Mouse (Mus musculus): ENCODE measurements at regions not wholly inside any gene's neighbourhood (a gene's known extent, or its start where the extent isn't known, plus 50 kb on each side); places are given as distances from the start of the nearest gene placed in this dataset.
A peak's percentile ranks its signal among the peaks of the same experiment; 100 is the strongest.

- peak; percentile 10 to 13 for DNase-seq
Observed at GRCm38 (mm10) chr4:89396020-89396419, 85.2 kb upstream of the Cdkn2b start.

GRCm38 (mm10) chr4:89395336-89395735 lies 84.5 kb upstream of the Cdkn2b start:
- no peak for DNase-seq

GRCm38 (mm10) chr4:89393251-89393711 lies 82.4 kb upstream of the Cdkn2b start:
- DNase-seq, result no peak

- DNase-seq, result no peak
Observed at GRCm38 (mm10) chr4:89392791-89393190, 82.0 kb upstream of the Cdkn2b start.

GRCm38 (mm10) chr4:89391463-89392308 lies 80.8 kb upstream of the Cdkn2b start:
- DNase-seq, result no peak

GRCm38 (mm10) chr4:89383548-89383947 lies 72.7 kb upstream of the Cdkn2b start:
- DNase-seq, result no peak

GRCm38 (mm10) chr4:89382434-89382976 lies 71.7 kb upstream of the Cdkn2b start:
- DNase-seq, result no peak

- no peak for DNase-seq
Observed at GRCm38 (mm10) chr4:89381763-89382162, 70.9 kb upstream of the Cdkn2b start.

DNA sequence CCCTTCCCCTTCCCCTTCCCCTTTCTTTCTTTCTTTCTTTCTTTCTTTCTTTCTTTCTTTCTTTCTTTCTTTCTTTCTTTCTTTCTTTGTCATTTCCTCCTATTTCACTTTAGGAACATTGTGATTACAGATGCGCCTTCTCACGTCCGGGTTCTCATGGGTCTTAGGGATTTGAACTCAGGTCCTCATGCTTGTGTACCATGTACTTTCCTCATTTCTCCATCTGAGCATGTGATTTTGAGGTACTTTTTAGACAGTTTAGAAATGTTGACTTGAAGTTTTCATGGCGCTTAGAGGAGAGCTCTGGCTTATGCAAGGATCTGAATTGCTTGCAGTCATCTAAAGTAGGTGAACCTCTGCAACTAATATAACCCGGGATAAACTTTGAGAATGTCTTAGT lies 70.2 kb upstream of the Cdkn2b start:
- no peak for DNase-seq

DNA sequence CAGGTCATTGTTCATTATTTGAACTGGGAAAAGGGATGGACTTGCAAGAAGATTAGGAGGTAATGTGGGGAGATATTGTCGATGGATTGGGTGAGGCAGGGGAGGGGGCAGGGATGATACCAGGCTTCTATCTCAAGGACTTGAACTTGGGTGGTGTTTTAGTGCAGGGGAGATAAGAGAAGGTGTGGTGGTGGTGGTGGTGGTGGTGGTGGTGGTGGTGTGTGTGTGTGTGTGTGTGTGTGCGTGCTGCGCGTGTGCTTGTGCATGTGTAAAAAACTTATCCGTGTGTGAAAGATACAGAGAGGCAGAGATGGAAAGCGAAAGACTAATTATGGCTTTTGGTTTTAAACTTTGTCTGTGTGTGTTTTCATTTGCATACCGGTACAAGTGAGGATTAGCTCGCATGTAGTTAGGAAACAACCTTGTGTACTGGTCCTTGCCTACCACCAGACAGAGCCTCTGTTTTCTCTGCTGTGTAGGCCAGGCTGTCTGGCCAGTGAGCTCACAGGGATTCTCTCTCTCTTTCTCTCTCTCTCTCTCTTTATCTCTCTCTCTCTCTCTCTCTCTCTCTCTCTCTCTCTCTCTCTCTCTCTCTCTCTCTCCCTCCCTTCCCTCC lies 69.6 kb upstream of the Cdkn2b start:
- no peak for DNase-seq

DNA sequence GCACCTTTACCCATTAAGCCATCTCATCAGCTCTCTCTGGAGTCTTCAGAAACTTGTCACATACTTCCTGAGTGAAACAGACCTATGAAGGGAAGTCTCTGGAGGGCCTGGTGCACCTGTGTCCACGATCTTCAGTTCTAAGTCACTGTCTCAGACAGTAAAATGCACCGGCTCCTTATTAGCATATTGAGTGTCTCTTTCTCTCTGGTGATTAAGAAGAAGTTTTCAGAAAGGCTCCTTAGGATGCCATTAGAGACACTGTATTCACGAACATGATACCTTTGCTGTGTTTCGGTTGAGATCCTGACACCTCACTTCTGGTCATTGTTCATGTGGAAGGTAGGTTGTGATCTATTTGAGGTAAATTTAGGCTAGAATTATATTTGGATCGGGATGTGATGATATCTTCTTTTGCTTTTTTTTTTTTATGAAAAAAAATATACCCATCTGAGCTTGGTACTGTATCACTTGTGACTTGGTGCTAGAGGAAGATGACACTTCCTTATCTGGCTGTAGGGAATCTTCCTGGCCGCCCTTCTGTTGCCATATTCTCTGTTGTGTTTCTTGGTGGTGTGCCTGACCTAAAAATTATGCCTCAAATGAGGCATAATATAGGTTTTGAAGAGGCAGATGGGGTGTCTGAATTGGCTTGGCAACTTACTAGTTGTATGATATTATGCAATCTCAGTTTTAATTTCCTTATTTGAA lies 68.9 kb upstream of the Cdkn2b start:
- peak; percentile 10 to 13 for DNase-seq

DNA sequence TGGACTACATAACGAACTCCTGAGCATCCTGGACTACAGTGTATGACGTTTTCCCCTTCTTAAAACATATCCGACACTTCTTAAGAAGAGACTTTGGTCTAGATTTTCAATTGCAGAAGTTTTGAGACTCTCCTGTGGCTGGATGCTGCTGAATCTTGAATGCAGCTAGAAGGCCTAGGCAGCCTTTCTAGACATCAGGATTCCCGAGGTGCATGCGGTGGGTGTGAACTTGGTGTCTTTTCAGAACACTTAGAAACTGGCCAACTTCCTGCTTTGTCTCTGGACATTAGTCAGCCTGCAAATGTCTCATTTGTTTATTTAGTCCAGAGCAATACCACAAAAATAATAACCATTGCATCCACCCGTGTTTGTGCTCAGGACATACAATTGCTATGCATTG lies 61.8 kb upstream of the Cdkn2b start:
- no peak for DNase-seq

DNA sequence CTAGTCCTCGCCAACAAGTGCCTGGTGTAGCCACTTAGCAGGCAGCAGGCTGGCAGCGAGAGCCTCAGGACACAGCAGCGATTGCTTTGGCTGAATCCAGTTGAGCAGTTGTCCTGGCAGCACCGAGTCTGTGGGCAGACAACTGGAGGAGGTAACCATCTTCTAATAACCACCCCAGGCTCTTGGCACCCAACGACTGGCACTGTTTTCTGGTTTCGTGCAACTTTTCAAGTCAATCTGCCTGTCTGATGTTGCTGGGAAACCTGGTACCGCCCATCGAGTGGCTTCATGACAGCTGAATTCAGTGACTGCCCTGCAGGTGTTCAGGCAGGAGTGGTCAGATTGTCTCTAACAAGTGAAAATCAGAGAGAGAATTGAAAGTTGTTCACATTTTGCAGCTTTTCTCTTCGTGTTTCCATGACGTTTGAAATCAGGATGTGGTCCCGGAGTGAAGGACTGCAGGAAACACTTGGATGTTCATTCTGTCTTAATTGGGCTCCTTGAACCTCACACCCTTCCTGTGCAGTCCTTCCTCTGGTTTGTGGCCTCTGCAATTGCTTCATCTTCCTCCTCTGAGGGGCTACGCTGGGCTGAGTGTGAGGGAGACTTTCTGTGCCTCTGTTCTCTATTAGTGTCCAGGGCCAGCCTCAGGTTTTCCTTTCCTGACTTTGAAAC lies 58.1 kb upstream of the Cdkn2b start:
- DNase-seq, result peak; percentile 69 to 84

GRCm38 (mm10) chr4:89366581-89367141 lies 55.8 kb upstream of the Cdkn2b start:
- DNase-seq, result peak; percentile 17 to 45

DNA sequence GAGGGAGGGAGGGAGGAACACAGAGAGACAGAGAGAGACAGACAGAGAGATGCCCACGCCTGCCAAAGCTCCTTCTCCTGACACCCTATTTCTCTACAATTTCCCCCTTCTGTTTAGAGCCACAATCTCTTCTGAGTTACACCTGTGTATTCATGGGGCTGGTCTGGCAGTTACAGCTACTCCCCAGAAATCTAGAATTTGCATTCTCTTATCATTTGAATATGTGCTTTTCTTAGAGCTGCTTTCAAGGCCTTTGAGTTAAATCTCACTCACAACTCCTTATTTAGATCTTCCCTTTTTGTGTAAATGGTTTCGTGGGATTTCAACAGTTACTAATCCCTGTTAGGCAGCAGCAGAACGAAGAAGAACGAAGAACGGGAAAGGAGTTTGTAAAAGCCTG lies 55.0 kb upstream of the Cdkn2b start:
- no peak for DNase-seq

GRCm38 (mm10) chr4:89363150-89363683 lies 52.4 kb upstream of the Cdkn2b start:
- DNase-seq, result no peak

DNA sequence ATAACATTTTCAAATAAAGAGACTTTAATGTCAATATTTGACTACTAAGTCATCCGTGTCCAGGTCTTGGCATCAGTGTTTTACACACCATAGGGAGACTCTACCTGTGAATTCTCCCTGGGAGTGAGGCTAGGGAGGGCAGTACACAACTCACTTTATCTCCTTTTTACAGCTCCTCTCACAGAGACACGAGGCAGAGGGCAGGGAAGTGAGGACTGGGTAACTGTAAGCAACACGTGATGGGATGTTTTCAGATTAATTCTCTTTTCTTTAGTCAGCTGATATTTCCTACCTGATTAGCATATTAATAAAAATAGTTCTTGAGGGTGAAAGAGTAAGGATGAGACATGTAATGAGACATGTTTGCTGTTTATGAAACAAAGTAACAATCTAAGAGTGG lies 51.8 kb upstream of the Cdkn2b start:
- no peak for DNase-seq

GRCm38 (mm10) chr4:89361316-89361715 lies 50.5 kb upstream of the Cdkn2b start:
- peak in 1 of 2 experiments; percentile 11 for DNase-seq
